Mouse (Mus musculus): ENCODE data around the gene Cfap73.

GRCm38 (mm10) chr5:120621846-120622197 is 12.2 kb downstream of the Cfap73 start:
- TF ChIP-seq CTCF (IDR thresholded peaks at IDR 0.05; ENCODE audit: borderline replicate concordance, insufficient read depth, low read depth, low read length) (no peak), POLR2A (IDR thresholded peaks at IDR 0.05; ENCODE audit: borderline replicate concordance, insufficient read depth, low read length) (no peak)

All from cerebellum, adult 2 months (tissue).